Mouse (Mus musculus) heart, embryonic 12.5 days (tissue): ENCODE data around the gene Raet1e. TPM values are rescaled to one million over a fixed set of nuclear protein-coding genes. Genes with fewer than 3 reads are reported as not detected.
"Not testable (repeated sequence)": the region's sequence is repeated elsewhere in the genome, so short reads cannot be mapped to it uniquely, and the experiment has no call there.

Source experiments
- ATAC-seq: fragments of 200-750 bp; cut with Nextera tagmentation; 2 replicates; pipeline ENCODE4 v1.8.0; 2017; ENCODE audit warnings: moderate TSS enrichment, moderate library complexity; ENCODE audit not compliant: insufficient number of reproducible peaks, low FRiP score
- H3K27ac ChIP-seq: fragments of 300-500 bp; sonication (generic); 2 replicates; pipeline ENCODE4 v1.5.1; 2016; ENCODE audit warnings: mild to moderate bottlenecking, moderate library complexity; ENCODE audit not compliant: poor library complexity, severe bottlenecking
- H3K27me3 ChIP-seq: fragments of 300-500 bp; sonication (generic); replicated peaks from 2 replicates; pipeline ENCODE4 v1.6.1; 2016; ENCODE audit warnings: mild to moderate bottlenecking, moderate library complexity
- H3K36me3 ChIP-seq: fragments of 300-500 bp; sonication (generic); 2 replicates; pipeline ENCODE4 v1.6.1; 2016; ENCODE audit warnings: mild to moderate bottlenecking, moderate library complexity
- H3K4me1 ChIP-seq: fragments of 300-500 bp; sonication (generic); replicated peaks from 2 replicates; pipeline ENCODE4 v1.6.1; 2016; ENCODE audit warnings: mild to moderate bottlenecking
- H3K4me2 ChIP-seq: fragments of 300-500 bp; sonication (generic); 2 replicates; pipeline ENCODE4 v1.6.1; 2016; ENCODE audit warnings: mild to moderate bottlenecking, moderate library complexity
- H3K4me3 ChIP-seq: fragments of 300-500 bp; sonication (generic); 2 replicates; pipeline ENCODE4 v1.5.1; 2016; ENCODE audit warnings: mild to moderate bottlenecking
- H3K9ac ChIP-seq: fragments of 300-500 bp; sonication (generic); 2 replicates; pipeline ENCODE4 v1.6.1; 2016; ENCODE audit warnings: mild to moderate bottlenecking, moderate library complexity
- H3K9me3 ChIP-seq: fragments of 300-500 bp; sonication (generic); replicated peaks from 2 replicates; pipeline ENCODE4 v1.6.1; 2016; ENCODE audit warnings: mild to moderate bottlenecking, moderate library complexity
- WGBS: fragments of 180-500 bp; shearing (Covaris S2); methylation state at CpG from one replicate; pipeline ENCODE4 v1.1.7; 2016; 5-methylcytosine and 5-hydroxymethylcytosine counted together
- polyA plus RNA-seq: library from polyadenylated mRNA; unstranded; fragments of >200 nt; fragmentation: Nextera tagmentation; extraction: Ambion mirVana; gene quantifications from 2 replicates; pipeline ENCODE4 v1.2.1, GENCODE M21; 2016

The Raet1e gene
- 4.3 and 5.8 TPM in 2 replicates for polyA plus RNA-seq

GRCm38 (mm10) chr10:22158310-22158999 is at the start of gene Raet1e, which contains the start of gene H60b:
Gene Raet1e, plus strand, starts transcription at chr10:22158569.
Gene H60b, plus strand, starts transcription at chr10:22158586.
- Histone ChIP-seq H3K4me3 (peak within 1 kb of the TSS; percentile 58), H3K27me3 (peaks cover 55% of the 10 kb centered on the region), H3K9ac (peak within 1 kb of the TSS; percentile 41; the same call in 1 of the 2 replicates), H3K4me2 (peak within 1 kb of the TSS; percentile 87)
- H3K36me3 ChIP-seq, H3K9me3 ChIP-seq, H3K27ac ChIP-seq, H3K4me1 ChIP-seq: not testable (repeated sequence)
- WGBS, result under 1% methylated on average over 47 of the region's 48 CpGs
- peak; percentile 75 for ATAC-seq

GRCm38 (mm10) chr10:22140665-22141280 is 17.6 kb upstream of the Raet1e start:
- peak; percentile 29; the same call in 1 of the 2 replicates for ATAC-seq
- no peaks in the 10 kb centered on the region for H3K9me3 ChIP-seq
- H3K4me1 ChIP-seq, result 0 out of 2 replicates have a peak, but pooled peaks cover 3% of the 10 kb centered on the region
- H3K27me3 ChIP-seq, result no peaks in the 10 kb centered on the region
- under 1% methylated on average over 19 of the region's 19 CpGs for whole genome bisulfite sequencing
- H3K4me3 ChIP-seq, result peak overlapping the region; percentile 54
- H3K9ac ChIP-seq, result peak overlapping the region; percentile 75
- H3K27ac ChIP-seq, result no peak overlapping the region
- H3K4me2 ChIP-seq, result peak overlapping the region; percentile 92
- H3K36me3 ChIP-seq, result no peaks in the 10 kb centered on the region

- not testable (repeated sequence) for H3K4me3 ChIP-seq, H3K36me3 ChIP-seq, H3K9ac ChIP-seq, H3K27me3 ChIP-seq, H3K9me3 ChIP-seq, H3K4me2 ChIP-seq, H3K4me1 ChIP-seq, H3K27ac ChIP-seq, ATAC-seq
- WGBS, result 76% methylated on average over 1 of the region's 1 CpGs
Observed at GRCm38 (mm10) chr10:22142194-22142593, 16.2 kb upstream of the Raet1e start.

GRCm38 (mm10) chr10:22142926-22143325 is 15.4 kb upstream of the Raet1e start:
- no peak overlapping the region for H3K9ac ChIP-seq
- 67% methylated on average over 5 of the region's 5 CpGs for WGBS
- H3K4me3 ChIP-seq, result no peak overlapping the region
- H3K4me2 ChIP-seq, result no peak overlapping the region
- H3K36me3 ChIP-seq, result 0 out of 2 replicates have a peak, but pooled peaks cover 4% of the 10 kb centered on the region
- H3K27me3 ChIP-seq, result no peaks in the 10 kb centered on the region
- no peaks in the 10 kb centered on the region for H3K9me3 ChIP-seq
- 0 out of 2 replicates have a peak, but pooled peaks cover 3% of the 10 kb centered on the region for H3K4me1 ChIP-seq
- H3K27ac ChIP-seq, result no peak overlapping the region
- ATAC-seq, result no peak

- peak overlapping the region; percentile 86 for H3K9ac ChIP-seq
- H3K27ac ChIP-seq, result peak overlapping the region; percentile 38
- peak; percentile 84 for ATAC-seq
- peaks cover 21% of the 10 kb centered on the region for H3K27me3 ChIP-seq
- peak overlapping the region; percentile 83 for H3K4me2 ChIP-seq
- H3K36me3 ChIP-seq, result 0 out of 2 replicates have a peak, but pooled peaks cover 4% of the 10 kb centered on the region
- peak overlapping the region; percentile 80 for H3K4me3 ChIP-seq
- peaks cover 17% of the 10 kb centered on the region for H3K4me1 ChIP-seq
- H3K9me3 ChIP-seq, result no peaks in the 10 kb centered on the region
- WGBS, result 0% methylated on average over 50 of the region's 50 CpGs
Observed at GRCm38 (mm10) chr10:22148441-22149072, 9.8 kb upstream of the Raet1e start.

- ATAC-seq, result peak; percentile 20
- Histone ChIP-seq H3K27me3 (peaks cover 23% of the 10 kb centered on the region), H3K27ac (peak within 1 kb of the TSS; percentile 38), H3K4me3 (peak within 1 kb of the TSS; percentile 80), H3K36me3 (0 out of 2 replicates have a peak, but pooled peaks cover 4% of the 10 kb centered on the region), H3K9me3 (no peaks in the 10 kb centered on the region), H3K4me1 (peaks cover 17% of the 10 kb centered on the region), H3K4me2 (peak within 1 kb of the TSS; percentile 83), H3K9ac (peak within 1 kb of the TSS; percentile 86)
- WGBS, result under 1% methylated on average over 37 of the region's 37 CpGs
Observed at GRCm38 (mm10) chr10:22149073-22149690, 9.2 kb upstream of the Raet1e start, which contains the start of gene E030030I06Rik. Gene E030030I06Rik, minus strand, starts transcription at chr10:22149270.

GRCm38 (mm10) chr10:22149691-22150465 is 8.5 kb upstream of the Raet1e start:
- Histone ChIP-seq H3K9me3 (no peaks in the 10 kb centered on the region), H3K4me1 (peaks cover 17% of the 10 kb centered on the region), H3K4me2 (peak overlapping the region; percentile 83), H3K4me3 (peak overlapping the region; percentile 80), H3K27ac (no peak overlapping the region), H3K27me3 (peaks cover 25% of the 10 kb centered on the region), H3K36me3 (0 out of 2 replicates have a peak, but pooled peaks cover 4% of the 10 kb centered on the region), H3K9ac (peak overlapping the region; percentile 86)
- ATAC-seq, result peak; percentile 26; the same call in 1 of the 2 replicates
- under 1% methylated on average over 45 of the region's 50 CpGs for WGBS

GRCm38 (mm10) chr10:22150593-22150992 is 7.8 kb upstream of the Raet1e start:
- Histone ChIP-seq H3K4me2 (peak overlapping the region; percentile 83), H3K9ac (0 out of 2 replicates have a peak overlapping the region, but pooled peaks have one; percentile 16), H3K9me3 (no peaks in the 10 kb centered on the region), H3K36me3 (0 out of 2 replicates have a peak, but pooled peaks cover 4% of the 10 kb centered on the region), H3K27me3 (peaks cover 32% of the 10 kb centered on the region), H3K27ac (no peak overlapping the region), H3K4me1 (peaks cover 17% of the 10 kb centered on the region), H3K4me3 (peak overlapping the region; percentile 80)
- WGBS, result under 1% methylated on average over 27 of the region's 27 CpGs
- no peak for ATAC-seq

- peak overlapping the region; percentile 83 for H3K4me2 ChIP-seq
- H3K27ac ChIP-seq, H3K9ac ChIP-seq, ATAC-seq, H3K9me3 ChIP-seq, H3K36me3 ChIP-seq: not testable (repeated sequence)
- under 1% methylated on average over 55 of the region's 55 CpGs for WGBS
- H3K4me3 ChIP-seq, result peak overlapping the region; percentile 40
- peaks cover 17% of the 10 kb centered on the region for H3K4me1 ChIP-seq
- H3K27me3 ChIP-seq, result peaks cover 39% of the 10 kb centered on the region
Observed at GRCm38 (mm10) chr10:22151056-22151862, 7.1 kb upstream of the Raet1e start.
